Mouse (Mus musculus): ENCODE results near the gene Rab6b. TPM values are rescaled to one million over a fixed set of nuclear protein-coding genes. Genes with fewer than 3 reads are reported as not detected.
A peak's percentile ranks its signal among the peaks of the same experiment; 100 is the strongest.

Gene Rab6b
- polyA plus RNA-seq, 1 experiment from 2014 or later = 0.43 TPM

DNA sequence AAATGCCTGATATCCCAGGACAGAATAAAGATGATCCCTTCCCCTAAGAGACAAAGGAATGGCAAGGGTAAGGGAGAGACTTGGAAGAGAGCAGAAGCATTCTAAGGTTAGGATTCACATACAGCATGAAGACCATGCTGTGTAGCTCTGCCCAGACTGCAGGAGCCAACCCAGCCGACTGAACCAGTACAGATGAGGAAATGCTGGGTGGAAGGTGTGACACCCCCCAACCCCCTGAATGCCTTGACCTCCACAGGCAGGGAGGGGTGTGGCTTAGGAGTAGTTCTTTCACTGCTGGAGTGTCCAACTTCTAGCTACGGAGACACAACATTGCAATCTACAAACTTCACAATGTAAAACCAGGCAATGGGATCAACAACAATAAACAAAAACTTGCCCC is 1.7 kb upstream of the Rab6b start:
- H3K4me1 ChIP-seq = peaks cover 28% of the 10 kb centered on the region
- no peaks in the 10 kb centered on the region for H3K9me3 ChIP-seq (replicated peaks)
- peak overlapping the region; percentile 73 for H3K4me2 ChIP-seq
- no peak overlapping the region for H3K9ac ChIP-seq
- no peak for ATAC-seq
- peak overlapping the region; percentile 63; the same call in 1 of the 2 replicates for H3K4me3 ChIP-seq
- no peaks in the 10 kb centered on the region for H3K36me3 ChIP-seq
- no peak overlapping the region for H3K27ac ChIP-seq
- peaks cover 68% of the 10 kb centered on the region for H3K27me3 ChIP-seq (replicated peaks)
- WGBS (ENCODE audit: insufficient replicate concordance) = 44% methylated on average over 2 of the region's 2 CpGs

DNA sequence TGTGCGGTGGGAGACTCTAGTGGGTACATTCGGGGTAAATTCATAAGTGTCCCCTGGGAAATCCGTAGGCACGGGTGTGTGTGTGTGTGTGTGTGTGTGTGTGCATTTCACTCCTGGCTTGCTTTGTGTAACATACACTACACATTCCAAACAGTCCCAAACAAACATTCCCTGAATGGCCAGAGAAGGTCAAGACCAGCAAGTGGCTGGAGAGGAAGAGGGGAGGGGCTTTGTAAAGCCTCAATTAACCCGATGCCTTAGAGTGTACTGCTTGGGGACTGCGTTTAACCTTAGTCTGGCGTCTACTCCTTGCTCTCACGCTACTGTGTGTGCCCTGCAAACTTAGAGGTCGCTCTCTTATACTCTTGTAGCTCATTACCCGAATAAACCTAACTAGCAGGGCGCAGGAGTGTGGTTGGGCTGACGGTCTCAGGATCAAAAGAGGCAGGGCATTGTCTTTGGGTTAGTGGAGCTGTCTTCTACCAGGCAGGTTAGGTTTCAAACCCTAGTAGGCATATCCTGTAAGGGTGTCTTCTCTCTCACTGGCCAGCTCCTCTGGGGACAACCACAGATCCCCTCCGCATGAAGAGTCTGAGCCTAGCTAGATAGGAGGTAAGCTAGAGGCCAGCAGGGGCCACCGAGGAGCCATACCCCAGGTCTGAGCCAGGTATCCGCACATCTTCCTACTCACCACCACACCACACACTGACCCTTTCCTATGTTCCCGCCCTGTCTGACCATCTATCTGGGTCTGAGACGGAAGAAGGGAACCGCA is 673 bp upstream of the Rab6b start:
- peak overlapping the region; percentile 78 for H3K4me2 ChIP-seq
- ATAC-seq = no peak
- H3K4me3 ChIP-seq = peak overlapping the region; percentile 59
- 18% methylated on average over 18 of the region's 18 CpGs for WGBS (ENCODE audit: insufficient replicate concordance)
- H3K27me3 ChIP-seq (replicated peaks) = peaks cover 75% of the 10 kb centered on the region
- peaks cover 28% of the 10 kb centered on the region for H3K4me1 ChIP-seq
- no peak overlapping the region for H3K27ac ChIP-seq
- peak overlapping the region; percentile 22; the same call in 1 of the 2 replicates for H3K9ac ChIP-seq
- H3K9me3 ChIP-seq (replicated peaks) = no peaks in the 10 kb centered on the region
- H3K36me3 ChIP-seq = no peaks in the 10 kb centered on the region

DNA sequence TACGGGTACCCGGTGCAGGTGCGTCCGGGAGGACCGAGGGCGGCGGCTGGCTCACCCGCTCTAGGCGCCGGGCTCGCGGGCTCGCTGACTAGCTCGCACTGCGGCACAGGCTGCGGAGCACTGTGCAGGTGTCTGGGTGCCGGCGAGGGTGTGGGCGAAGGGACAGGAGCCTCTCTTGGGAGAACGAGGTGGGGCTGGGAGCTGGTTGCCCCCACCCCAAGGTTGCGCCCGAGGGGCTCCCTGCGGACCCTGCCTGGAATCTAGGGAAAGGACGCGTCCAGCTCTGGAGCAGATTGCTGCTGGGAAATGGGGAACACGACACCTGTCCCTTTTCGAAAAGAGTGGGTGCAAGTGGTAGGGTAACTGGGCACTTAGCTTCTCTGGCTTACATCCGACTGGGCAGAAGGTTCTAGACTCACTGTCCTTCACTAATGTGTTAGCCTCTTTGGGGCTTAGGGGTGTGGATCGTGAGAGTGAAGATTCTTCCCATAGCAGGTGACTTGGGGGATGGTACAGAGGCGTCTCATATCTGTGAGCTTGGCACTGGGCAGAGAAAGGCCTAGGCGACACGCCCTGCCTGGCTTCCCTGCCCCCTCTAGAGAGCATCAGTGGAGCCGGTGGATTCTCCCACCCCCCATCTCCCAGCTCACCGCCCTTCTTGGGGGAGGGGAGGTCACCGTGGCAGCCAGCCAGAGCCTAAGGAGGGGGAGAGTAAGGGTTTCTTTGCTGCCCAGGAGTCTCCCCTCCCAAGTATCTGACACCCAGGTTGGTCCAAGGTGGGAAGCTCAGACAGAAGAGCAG is 1.1 kb downstream of the Rab6b start:
- Histone ChIP-seq H3K9ac (no peak overlapping the region), H3K4me1 (peaks cover 28% of the 10 kb centered on the region), H3K9me3 (replicated peaks) (no peaks in the 10 kb centered on the region), H3K27me3 (replicated peaks) (peaks cover 65% of the 10 kb centered on the region), H3K4me3 (peak overlapping the region; percentile 59), H3K36me3 (no peaks in the 10 kb centered on the region), H3K4me2 (peak overlapping the region; percentile 78), H3K27ac (no peak overlapping the region)
- 0 out of 2 replicates have a peak, but pooled peaks have one; percentile 13 for ATAC-seq
- WGBS (ENCODE audit: insufficient replicate concordance) = 5% methylated on average over 35 of the region's 35 CpGs

DNA sequence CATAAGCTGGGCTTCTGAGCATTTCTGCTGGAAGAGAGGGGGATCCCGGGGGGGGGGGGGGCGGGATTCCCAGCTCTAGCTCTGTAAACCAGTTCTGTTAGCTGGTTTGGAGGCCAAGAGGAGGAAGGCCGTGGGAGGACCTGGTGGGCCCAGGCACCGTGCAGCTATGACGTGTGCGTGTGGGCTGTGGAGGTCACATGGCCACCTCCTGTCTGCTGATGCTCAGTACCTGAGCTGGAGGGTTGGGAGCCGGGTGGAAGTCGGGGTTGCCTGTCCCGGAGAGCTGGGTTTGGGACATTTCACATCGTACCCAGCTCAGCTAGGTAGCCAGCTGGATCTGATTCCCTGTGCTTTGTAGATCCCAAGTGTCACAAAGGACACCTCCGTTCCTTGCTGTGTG is 1.8 kb downstream of the Rab6b start:
- no peak for ATAC-seq
- 45% methylated on average over 10 of the region's 11 CpGs for WGBS (ENCODE audit: insufficient replicate concordance)

DNA sequence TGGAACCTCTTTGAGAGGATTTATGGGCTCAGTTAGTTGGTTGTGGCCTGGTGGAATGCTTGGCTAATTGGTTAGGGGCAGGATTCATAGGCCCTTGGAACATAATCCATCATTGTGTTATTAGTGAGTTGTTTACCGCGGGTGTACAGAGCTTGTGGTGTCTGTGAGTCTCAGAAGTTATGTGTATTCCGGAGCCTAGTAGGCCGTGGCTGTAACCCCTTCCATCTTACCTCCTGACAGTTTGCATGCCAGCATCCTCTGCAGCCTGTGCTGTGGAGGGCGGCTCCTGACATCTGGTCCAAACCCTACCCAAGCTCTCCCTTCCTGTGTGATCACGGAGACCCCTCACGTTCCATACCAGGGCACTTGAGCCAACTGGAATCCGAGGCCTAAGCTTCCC is 2.7 kb downstream of the Rab6b start:
- Histone ChIP-seq H3K4me2 (no peak overlapping the region), H3K27ac (no peak overlapping the region), H3K9ac (no peak overlapping the region), H3K4me3 (no peak overlapping the region), H3K27me3 (replicated peaks) (peaks cover 64% of the 10 kb centered on the region), H3K4me1 (peaks cover 24% of the 10 kb centered on the region), H3K36me3 (no peaks in the 10 kb centered on the region), H3K9me3 (replicated peaks) (no peaks in the 10 kb centered on the region)
- no peak for ATAC-seq
- 58% methylated on average over 8 of the region's 8 CpGs for WGBS (ENCODE audit: insufficient replicate concordance)

More for the DNA sequence above, 1.8 kb downstream of the Rab6b start:
- Histone ChIP-seq H3K9ac (no peak overlapping the region), H3K27me3 (replicated peaks) (peaks cover 65% of the 10 kb centered on the region), H3K4me3 (no peak overlapping the region), H3K27ac (no peak overlapping the region), H3K4me2 (no peak overlapping the region), H3K36me3 (no peaks in the 10 kb centered on the region), H3K4me1 (peaks cover 28% of the 10 kb centered on the region), H3K9me3 (replicated peaks) (no peaks in the 10 kb centered on the region)

DNA sequence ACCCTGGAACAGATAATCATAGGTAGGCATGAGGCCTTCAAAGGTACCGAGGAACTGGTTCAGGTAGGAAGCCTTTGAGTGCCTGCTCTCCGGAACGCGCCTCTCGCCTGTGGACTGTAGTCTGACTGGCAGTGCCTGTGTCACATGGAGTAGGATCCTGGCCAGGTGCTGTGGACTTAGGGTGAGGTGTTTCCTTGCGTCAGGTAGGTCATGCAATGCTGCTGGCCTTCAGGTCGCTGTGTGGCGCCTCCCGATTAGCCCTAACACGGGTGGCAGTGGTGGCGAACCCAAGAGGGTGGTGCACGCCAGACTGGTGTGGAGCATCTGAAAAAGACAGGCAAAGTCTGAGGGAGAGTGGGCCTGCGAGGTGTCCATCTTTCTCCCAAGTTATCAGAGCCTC is 3.3 kb downstream of the Rab6b start:
- H3K27me3 ChIP-seq (replicated peaks) = peaks cover 61% of the 10 kb centered on the region
- no peak for ATAC-seq
- no peaks in the 10 kb centered on the region for H3K36me3 ChIP-seq
- 71% methylated on average over 13 of the region's 13 CpGs for WGBS (ENCODE audit: insufficient replicate concordance)
- H3K4me2 ChIP-seq = no peak overlapping the region
- H3K4me1 ChIP-seq = peaks cover 21% of the 10 kb centered on the region; the same call in 1 of the 2 replicates
- H3K27ac ChIP-seq = no peak overlapping the region
- H3K9me3 ChIP-seq (replicated peaks) = no peaks in the 10 kb centered on the region
- no peak overlapping the region for H3K9ac ChIP-seq
- no peak overlapping the region for H3K4me3 ChIP-seq

DNA sequence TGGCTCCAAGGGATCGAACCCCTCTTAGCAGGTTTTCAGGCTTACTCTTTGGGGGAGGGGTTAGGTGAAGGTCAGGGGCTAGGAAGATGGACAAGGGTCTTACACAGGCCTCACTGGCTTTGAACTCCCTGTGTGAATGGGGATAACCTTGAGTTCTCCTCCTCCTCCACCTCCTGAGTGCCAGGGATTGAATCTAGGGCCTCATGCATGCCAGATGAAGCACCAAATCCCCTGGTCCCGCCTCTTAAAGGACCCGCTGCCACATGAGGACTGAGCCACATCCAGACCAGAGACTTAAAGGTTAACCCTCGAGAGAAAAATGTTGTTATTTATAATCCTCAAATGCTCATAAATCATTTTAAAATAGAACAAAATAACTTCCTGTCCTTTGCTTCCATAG is 5.4 kb downstream of the Rab6b start:
- no peak overlapping the region for H3K4me3 ChIP-seq
- no peaks in the 10 kb centered on the region for H3K36me3 ChIP-seq
- 50% methylated on average over 4 of the region's 4 CpGs for WGBS (ENCODE audit: insufficient replicate concordance)
- H3K27ac ChIP-seq = no peak overlapping the region
- no peak overlapping the region for H3K4me2 ChIP-seq
- H3K9me3 ChIP-seq (replicated peaks) = no peaks in the 10 kb centered on the region
- peaks cover 47% of the 10 kb centered on the region for H3K27me3 ChIP-seq (replicated peaks)
- no peak for ATAC-seq
- H3K9ac ChIP-seq = no peak overlapping the region
- H3K4me1 ChIP-seq = peaks cover 5% of the 10 kb centered on the region; the same call in 1 of the 2 replicates

DNA sequence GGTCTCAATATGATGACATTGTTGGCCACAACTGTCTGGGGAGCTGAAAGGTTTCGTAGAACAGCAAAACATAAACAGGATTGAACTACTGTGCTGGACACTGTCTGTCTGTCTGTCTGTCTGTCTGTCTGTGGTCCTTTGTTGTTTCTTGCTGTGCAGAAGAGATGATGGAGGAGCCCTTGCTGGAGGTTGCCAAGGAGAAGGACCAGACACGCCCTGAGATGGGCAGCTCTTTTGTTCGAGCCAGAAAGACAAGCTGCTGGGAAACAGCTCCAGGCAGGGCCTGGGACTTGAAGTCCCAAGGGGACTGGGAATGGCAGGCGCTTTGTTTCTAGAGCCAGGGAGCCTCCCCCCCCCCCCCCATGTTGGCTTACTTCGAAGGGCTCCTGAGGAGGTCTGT is 5.9 kb downstream of the Rab6b start:
- whole genome bisulfite sequencing (ENCODE audit: insufficient replicate concordance) = 60% methylated on average over 5 of the region's 5 CpGs
- H3K9me3 ChIP-seq (replicated peaks) = no peaks in the 10 kb centered on the region

DNA sequence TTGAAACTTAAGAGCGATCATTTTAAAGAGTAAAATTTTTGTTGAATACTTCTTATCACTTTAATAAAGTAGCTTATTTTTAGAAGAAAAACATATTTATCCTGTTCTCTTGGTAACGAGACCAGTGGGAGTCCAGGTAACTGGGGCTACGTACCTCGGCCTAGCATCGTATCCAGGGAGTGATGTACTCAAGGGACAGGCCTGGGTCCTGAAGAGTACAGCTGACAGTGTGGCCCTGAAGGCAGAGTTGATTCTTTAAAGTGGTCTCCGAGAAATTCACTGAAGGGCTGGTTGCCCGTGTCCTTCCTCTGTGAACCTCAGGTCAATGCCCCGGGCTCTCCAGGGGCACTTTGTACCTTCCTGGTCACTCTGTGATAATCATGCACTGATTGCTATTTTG is 6.4 kb downstream of the Rab6b start:
- Histone ChIP-seq H3K9me3 (replicated peaks) (no peaks in the 10 kb centered on the region), H3K4me1 (no peaks in the 10 kb centered on the region), H3K4me3 (no peak overlapping the region), H3K27me3 (replicated peaks) (peaks cover 37% of the 10 kb centered on the region), H3K4me2 (no peak overlapping the region), H3K27ac (no peak overlapping the region), H3K36me3 (no peaks in the 10 kb centered on the region), H3K9ac (no peak overlapping the region)
- ATAC-seq = no peak
- 81% methylated on average over 8 of the region's 8 CpGs for WGBS (ENCODE audit: insufficient replicate concordance)

More for the DNA sequence above, 5.9 kb downstream of the Rab6b start:
- Histone ChIP-seq H3K27me3 (replicated peaks) (peaks cover 42% of the 10 kb centered on the region), H3K27ac (no peak overlapping the region), H3K9ac (no peak overlapping the region), H3K4me2 (no peak overlapping the region), H3K36me3 (no peaks in the 10 kb centered on the region), H3K4me1 (no peaks in the 10 kb centered on the region), H3K4me3 (no peak overlapping the region)
- no peak for ATAC-seq

DNA sequence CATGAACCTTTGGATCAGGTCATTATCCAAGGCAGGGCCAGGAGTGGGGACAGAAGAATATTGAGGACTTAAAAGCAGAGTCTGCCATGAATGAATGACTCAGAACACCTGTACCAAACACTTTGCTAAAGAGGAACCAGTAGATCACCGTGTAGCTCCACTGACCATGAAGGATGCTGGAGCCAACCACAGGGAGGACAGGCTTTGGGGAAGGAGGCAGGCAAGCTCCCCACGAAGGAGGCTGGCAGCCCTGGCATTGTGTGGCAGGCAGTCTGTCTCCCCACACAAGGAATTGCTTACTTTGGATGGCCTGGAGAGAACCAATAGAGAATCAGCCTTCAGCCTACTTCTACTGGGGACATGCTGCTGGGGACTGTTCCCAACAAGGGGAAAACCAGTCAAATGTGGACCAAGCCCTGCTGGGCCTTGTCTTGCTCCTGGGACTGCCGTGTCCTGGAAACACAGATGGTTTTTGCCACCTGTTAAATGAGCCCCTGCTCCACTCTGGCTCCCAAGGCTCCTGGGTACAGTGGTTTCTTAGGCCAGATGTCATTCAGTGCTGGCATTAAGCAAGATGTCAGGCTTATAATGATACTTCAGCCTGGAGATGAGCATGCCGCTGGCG is 7.2 kb downstream of the Rab6b start:
- H3K4me2 ChIP-seq = no peak overlapping the region
- no peak for ATAC-seq
- H3K27me3 ChIP-seq (replicated peaks) = peaks cover 29% of the 10 kb centered on the region
- H3K9ac ChIP-seq = no peak overlapping the region
- H3K4me1 ChIP-seq = no peaks in the 10 kb centered on the region
- 64% methylated on average over 5 of the region's 5 CpGs for WGBS (ENCODE audit: insufficient replicate concordance)
- no peak overlapping the region for H3K27ac ChIP-seq
- no peaks in the 10 kb centered on the region for H3K9me3 ChIP-seq (replicated peaks)
- H3K36me3 ChIP-seq = no peaks in the 10 kb centered on the region
- no peak overlapping the region for H3K4me3 ChIP-seq

DNA sequence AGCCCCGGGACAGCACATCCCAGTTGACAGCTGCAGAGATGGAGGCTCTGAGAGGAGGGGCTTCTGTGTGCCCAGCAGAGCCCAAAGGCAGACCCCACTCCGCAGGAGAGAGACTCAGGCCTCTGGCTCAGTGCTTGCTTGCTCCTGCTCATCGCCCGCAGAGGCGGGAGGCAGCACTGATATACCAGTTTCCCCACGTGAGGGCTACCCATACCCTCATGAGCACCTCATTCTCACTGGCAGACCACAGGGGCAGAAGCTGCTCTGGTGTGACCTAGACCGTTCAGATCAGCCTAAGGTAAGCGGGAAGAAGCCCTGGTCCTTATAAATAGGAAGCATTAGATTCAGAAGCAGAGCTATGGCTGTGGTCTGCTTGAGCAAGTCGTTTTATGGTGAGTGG is 8.2 kb downstream of the Rab6b start:
- H3K27me3 ChIP-seq (replicated peaks) = peaks cover 19% of the 10 kb centered on the region
- no peak overlapping the region for H3K9ac ChIP-seq
- no peak overlapping the region for H3K4me3 ChIP-seq
- no peaks in the 10 kb centered on the region for H3K9me3 ChIP-seq (replicated peaks)
- no peak overlapping the region for H3K27ac ChIP-seq
- H3K4me2 ChIP-seq = no peak overlapping the region
- ATAC-seq = no peak
- no peaks in the 10 kb centered on the region for H3K36me3 ChIP-seq
- no peaks in the 10 kb centered on the region for H3K4me1 ChIP-seq
- 59% methylated on average over 9 of the region's 9 CpGs for whole genome bisulfite sequencing (ENCODE audit: insufficient replicate concordance)

DNA sequence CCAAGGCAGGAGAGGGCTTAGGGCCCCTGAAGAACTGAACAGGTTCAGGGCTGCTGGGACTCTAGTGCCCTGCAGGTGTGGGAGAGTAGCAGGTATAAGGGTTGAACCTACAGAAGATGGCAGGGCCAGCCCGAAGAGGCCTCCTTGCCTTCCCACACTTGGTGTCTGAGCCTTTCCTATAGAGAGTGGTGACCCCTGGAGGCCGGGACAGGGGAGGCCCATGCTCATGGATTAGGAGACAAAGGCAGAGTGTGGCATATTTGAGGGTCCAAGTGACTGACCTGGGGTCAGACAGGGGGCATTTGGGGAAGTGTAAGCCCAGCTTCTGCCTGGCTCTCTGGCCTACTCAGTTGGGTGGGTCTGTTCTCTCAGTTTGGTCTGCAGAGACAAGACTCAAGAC is 8.6 kb downstream of the Rab6b start:
- Histone ChIP-seq H3K27ac (no peak overlapping the region), H3K4me2 (no peak overlapping the region), H3K36me3 (no peaks in the 10 kb centered on the region), H3K27me3 (replicated peaks) (peaks cover 15% of the 10 kb centered on the region), H3K4me3 (no peak overlapping the region), H3K9ac (no peak overlapping the region), H3K4me1 (no peaks in the 10 kb centered on the region), H3K9me3 (replicated peaks) (no peaks in the 10 kb centered on the region)
- no peak for ATAC-seq
- WGBS (ENCODE audit: insufficient replicate concordance) = 58% methylated on average over 2 of the region's 2 CpGs
